Mouse (Mus musculus) liver, postnatal 0 days (tissue): ENCODE data around the gene Pex14.

Experiments
- CTCF ChIP-seq: sonication (generic); IDR thresholded peaks from 2 replicates; pipeline ENCODE4 v1.5.1; 2016; ENCODE audit warnings: antibody characterized with exemption, low read depth
- EP300 ChIP-seq: IDR thresholded peaks from 2 replicates; pipeline ENCODE4 v1.6.1; 2016; ENCODE audit warnings: antibody characterized with exemption, low read depth, mild to moderate bottlenecking

DNA sequence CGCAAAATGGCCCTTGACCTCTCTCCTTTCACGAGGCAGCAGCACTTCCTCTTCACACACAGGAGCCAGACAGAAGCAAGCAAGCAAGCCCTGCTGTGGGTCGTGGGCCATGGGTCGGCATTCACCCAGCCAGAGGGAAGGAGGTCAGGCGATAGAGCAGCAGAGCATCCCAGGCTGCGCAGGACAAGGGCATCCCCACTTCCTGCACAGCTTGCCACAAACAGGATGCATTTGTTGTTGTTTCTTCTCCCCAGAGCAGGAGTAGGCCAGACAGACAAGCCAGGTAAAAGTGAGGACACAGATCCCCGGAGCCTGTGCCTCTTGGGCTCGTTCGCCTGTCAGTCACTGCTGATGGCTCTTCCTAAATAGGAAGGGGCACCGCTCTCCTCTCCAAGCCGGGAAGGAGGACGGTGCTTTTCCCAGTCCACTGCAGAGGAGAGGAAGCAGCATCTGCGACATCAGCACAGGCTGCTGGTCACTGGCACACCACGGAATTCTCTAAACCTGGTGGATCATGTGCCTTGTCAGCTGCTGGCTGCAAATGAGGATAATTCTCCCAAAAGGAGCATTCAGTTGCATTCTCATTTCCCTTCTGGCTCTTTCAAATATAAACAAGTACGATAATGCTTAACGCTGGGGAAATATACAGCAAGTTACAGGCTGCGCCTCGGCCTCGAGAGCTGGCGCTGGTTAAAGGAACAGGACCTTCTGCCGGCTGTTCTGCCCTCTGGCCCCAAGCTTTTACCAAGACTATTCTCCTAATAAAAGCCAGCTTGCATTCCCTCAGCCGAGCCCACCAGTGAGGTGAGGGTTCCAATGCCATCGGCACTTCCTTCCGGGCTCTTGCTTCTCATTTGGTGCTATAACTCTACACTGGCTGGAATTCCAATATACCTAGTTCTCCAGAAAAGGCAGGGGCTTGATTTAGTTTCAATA is 113.9 kb downstream of the Pex14 start:
- TF ChIP-seq CTCF, result no peak
- no peak for TF ChIP-seq EP300
